11 mouse cellular contexts compared by ENCODE assay signal in genomic region chr3:134014805-134015204, GRCm38 (mm10).
DNase-seq lines count a peak whose midpoint lies in the region; ATAC-seq and TF ChIP-seq lines count a peak whose summit lies in the region.
"Had no signal": no experiment of that assay in that cellular context is flagged by ENCODE, and none has a peak within 500 bp of the region (broad histone marks: within the 10 kb centered on the region; RNA-seq: fewer than 3 reads in every experiment).

No protein-coding gene starts in this region.

- H3K9ac ChIP-seq in liver, postnatal 0 days (replicated peaks): no peak overlapping the region
- H3K9ac ChIP-seq in forebrain, embryonic 11.5 days (ENCODE audit: low read length): no peak overlapping the region
- H3K9ac ChIP-seq in intestine, embryonic 16.5 days (ENCODE audit: low read depth, low read length): no peak overlapping the region
- H3K9ac ChIP-seq in lung, postnatal 0 days (replicated peaks; ENCODE audit: low read depth): no peak overlapping the region
- H3K9ac ChIP-seq: liver, embryonic 14.5 days had no signal

- H3K4me2 ChIP-seq in liver, postnatal 0 days (ENCODE audit: low read depth, low read length): no peak overlapping the region
- no peak overlapping the region for H3K4me2 ChIP-seq in forebrain, embryonic 11.5 days (ENCODE audit: low read depth, low read length, severe bottlenecking)
- no peak overlapping the region for H3K4me2 ChIP-seq in intestine, embryonic 16.5 days (ENCODE audit: low read depth, low read length)
- no peak overlapping the region for H3K4me2 ChIP-seq in lung, postnatal 0 days (replicated peaks; ENCODE audit: low read depth, low read length)

- TF ChIP-seq CTCF in liver, postnatal 0 days (IDR thresholded peaks at IDR 0.05; ENCODE audit: low read depth): no peak
- TF ChIP-seq CTCF in lung, postnatal 0 days (IDR thresholded peaks at IDR 0.05): no peak

- no peaks in the 10 kb centered on the region for H3K36me3 ChIP-seq in liver, postnatal 0 days (replicated peaks; ENCODE audit: insufficient read depth, low read length)
- H3K36me3 ChIP-seq in forebrain, embryonic 11.5 days (ENCODE audit: control insufficient read depth, insufficient read depth, low read length): no peaks in the 10 kb centered on the region
- no peaks in the 10 kb centered on the region for H3K36me3 ChIP-seq in intestine, embryonic 16.5 days (ENCODE audit: control insufficient read depth, insufficient read depth, low read length)
- H3K36me3 ChIP-seq in lung, postnatal 0 days (ENCODE audit: insufficient read depth, low read length): no peaks in the 10 kb centered on the region

- H3K27me3 ChIP-seq in liver, postnatal 0 days (ENCODE audit: insufficient read depth, low read length): no peaks in the 10 kb centered on the region
- no peaks in the 10 kb centered on the region for H3K27me3 ChIP-seq in forebrain, embryonic 11.5 days (ENCODE audit: control insufficient read depth, insufficient read depth, low read length)
- H3K27me3 ChIP-seq in intestine, embryonic 16.5 days (replicated peaks; ENCODE audit: control insufficient read depth, insufficient read depth, low read length): no peaks in the 10 kb centered on the region
- H3K27me3 ChIP-seq in lung, postnatal 0 days (replicated peaks; ENCODE audit: insufficient read depth, low read length): no peaks in the 10 kb centered on the region

- H3K4me1 ChIP-seq in liver, postnatal 0 days (ENCODE audit: insufficient read depth): no peaks in the 10 kb centered on the region
- no peaks in the 10 kb centered on the region for H3K4me1 ChIP-seq in forebrain, embryonic 11.5 days (replicated peaks; ENCODE audit: control insufficient read depth, insufficient read depth, low read length)
- H3K4me1 ChIP-seq in intestine, embryonic 16.5 days (ENCODE audit: control insufficient read depth, insufficient read depth, low read length): no peaks in the 10 kb centered on the region
- no peaks in the 10 kb centered on the region for H3K4me1 ChIP-seq in lung, postnatal 0 days (ENCODE audit: insufficient read depth, low read depth, low read length)

- ATAC-seq in liver, postnatal 0 days: no peak
- ATAC-seq in forebrain, embryonic 11.5 days (replicated peaks; ENCODE audit: low FRiP score): peak; percentile 76; the same call in 1 of the 2 replicates
- peak; percentile 66 for ATAC-seq in intestine, embryonic 16.5 days
- no peak for ATAC-seq in lung, postnatal 0 days

- DNase-seq in liver: peak; percentile 5
- DNase-seq in liver, postnatal 0 days: no peak
- DNase-seq in forebrain, embryonic 11.5 days (ENCODE audit: low spot score): peak; percentile 53
- DNase-seq in retina, embryonic 14.5 days (ENCODE audit: low spot score): peak; percentile 25
- no peak for DNase-seq in cerebellum, adult 8-10 months
- DNase-seq in lung, postnatal 0 days (ENCODE audit: low spot score): no peak
- no peak for DNase-seq in right cerebral cortex, adult 18-20 months
- DNase-seq: cerebellum, adult 11-12 months; layer of hippocampus, adult 9-11 months had no signal

- no peak for TF ChIP-seq EP300 in liver, postnatal 0 days (IDR thresholded peaks at IDR 0.05; ENCODE audit: low read depth)
- no peak for TF ChIP-seq EP300 in lung, postnatal 0 days (IDR thresholded peaks at IDR 0.05)

- H3K27ac ChIP-seq in liver, postnatal 0 days (ENCODE audit: low read depth): no peak overlapping the region
- H3K27ac ChIP-seq in forebrain, embryonic 11.5 days (ENCODE audit: low read depth, low read length): no peak overlapping the region
- H3K27ac ChIP-seq in intestine, embryonic 16.5 days (ENCODE audit: low read length): no peak overlapping the region
- H3K27ac ChIP-seq in lung, postnatal 0 days (ENCODE audit: low read length): no peak overlapping the region
- H3K27ac ChIP-seq: liver, embryonic 14.5 days had no signal

- 62% methylated on average over 2 of the region's 2 CpGs for WGBS in liver, postnatal 0 days (ENCODE audit: insufficient replicate concordance)
- WGBS in forebrain, embryonic 11.5 days: 53% methylated on average over 2 of the region's 2 CpGs
- 44% methylated on average over 2 of the region's 2 CpGs for WGBS in intestine, embryonic 16.5 days
- 54% methylated on average over 2 of the region's 2 CpGs for WGBS in lung, postnatal 0 days

- no peaks in the 10 kb centered on the region for H3K9me3 ChIP-seq in liver, postnatal 0 days (ENCODE audit: low read length)
- no peaks in the 10 kb centered on the region for H3K9me3 ChIP-seq in forebrain, embryonic 11.5 days (ENCODE audit: control insufficient read depth, low read length)
- no peaks in the 10 kb centered on the region for H3K9me3 ChIP-seq in intestine, embryonic 16.5 days (ENCODE audit: control insufficient read depth, low read length)
- H3K9me3 ChIP-seq in lung, postnatal 0 days (ENCODE audit: low read length): no peaks in the 10 kb centered on the region

- no peak overlapping the region for H3K4me3 ChIP-seq in liver, postnatal 0 days (ENCODE audit: low read depth, low read length)
- H3K4me3 ChIP-seq in forebrain, embryonic 11.5 days (ENCODE audit: low read depth, low read length): no peak overlapping the region
- H3K4me3 ChIP-seq in intestine, embryonic 16.5 days (ENCODE audit: low read length): no peak overlapping the region
- H3K4me3 ChIP-seq in lung, postnatal 0 days (ENCODE audit: low read depth, low read length): no peak overlapping the region

Comparison
In these comparisons a context has a peak if more than half of its experiments do, and no peak if none do; other contexts are left out.
1. DNase-seq: peak in liver (single experiment), forebrain, embryonic 11.5 days (single experiment) and retina, embryonic 14.5 days (single experiment); none in liver, postnatal 0 days (single experiment), cerebellum, adult 8-10 months (single experiment), lung, postnatal 0 days (single experiment) and right cerebral cortex, adult 18-20 months (single experiment).
2. ATAC-seq: peak in forebrain, embryonic 11.5 days (single experiment) and intestine, embryonic 16.5 days (single experiment); none in liver, postnatal 0 days (single experiment) and lung, postnatal 0 days (single experiment).